Mouse (Mus musculus) forebrain, postnatal 0 days (tissue): ENCODE data around the gene Gm26965. TPM values are rescaled to one million over a fixed set of nuclear protein-coding genes. Genes with fewer than 3 reads are reported as not detected.
A peak's percentile ranks its signal among the peaks of the same experiment; 100 is the strongest.
"Not testable (repeated sequence)": the region's sequence is repeated elsewhere in the genome, so short reads cannot be mapped to it uniquely, and the experiment has no call there.

Experiments
- ATAC-seq: fragments of 200-750 bp; cut with Nextera tagmentation; 2 replicates; pipeline ENCODE4 v1.8.0; 2017; ENCODE audit warnings: mild to moderate bottlenecking, moderate library complexity
- DNase-seq: peaks from one replicate; pipeline ENCODE4 v3.0.0-alpha.2; 2015
- H3K27ac ChIP-seq: fragments of 300-500 bp; sonication (generic); 2 replicates; pipeline ENCODE4 v1.5.1; 2014; ENCODE audit warnings: low read depth, mild to moderate bottlenecking, antibody characterized with exemption, low read length, moderate library complexity, mixed read lengths
- H3K27me3 ChIP-seq: fragments of 300-500 bp; sonication (generic); 2 replicates; pipeline ENCODE4 v1.6.1; 2014; ENCODE audit warnings: mild to moderate bottlenecking, low read length, mixed read lengths; ENCODE audit not compliant: insufficient read depth
- H3K36me3 ChIP-seq: fragments of 300-500 bp; sonication (generic); 2 replicates; pipeline ENCODE4 v1.6.1; 2014; ENCODE audit warnings: mild to moderate bottlenecking, moderate library complexity; ENCODE audit not compliant: insufficient read depth
- H3K4me1 ChIP-seq: fragments of 300-500 bp; sonication (generic); 2 replicates; pipeline ENCODE4 v1.6.1; 2014; ENCODE audit warnings: antibody characterized with exemption; ENCODE audit not compliant: insufficient read depth
- H3K4me2 ChIP-seq: fragments of 300-500 bp; sonication (generic); 2 replicates; pipeline ENCODE4 v1.6.1; 2014; ENCODE audit warnings: low read depth, mild to moderate bottlenecking, moderate library complexity
- H3K4me3 ChIP-seq: fragments of 300-500 bp; sonication (generic); 2 replicates; pipeline ENCODE4 v1.5.1; 2014; ENCODE audit warnings: low read depth, low read length, mixed read lengths
- H3K9ac ChIP-seq: fragments of 300-500 bp; sonication (generic); 2 replicates; pipeline ENCODE4 v1.6.1; 2014; ENCODE audit warnings: mild to moderate bottlenecking
- H3K9me3 ChIP-seq: fragments of 300-500 bp; sonication (generic); 2 replicates; pipeline ENCODE4 v1.6.1; 2016; ENCODE audit warnings: low read length
- CTCF ChIP-seq: sonication (generic); IDR thresholded peaks from 2 replicates; pipeline ENCODE4 v1.5.1; 2016; ENCODE audit warnings: antibody characterized with exemption, control low read depth, low read depth
- WGBS: fragments of 180-500 bp; shearing (Covaris S2); extraction: QIAGEN DNeasy Blood & Tissue Kit; methylation state at CpG from one replicate; pipeline ENCODE4 v1.1.7; 2014; 5-methylcytosine and 5-hydroxymethylcytosine counted together
- polyA plus RNA-seq: library from polyadenylated mRNA; unstranded; fragments of >200 nt; fragmentation: Nextera tagmentation; extraction: Ambion mirVana; gene quantifications from 2 replicates; pipeline ENCODE4 v1.2.1, GENCODE M21; 2015
- total RNA-seq: library from RNA; depleted of rRNA; stranded (reverse); fragments of >200 nt; gene quantifications from 2 replicates; pipeline ENCODE4 v1.2.3, GENCODE M21; 2014

Gm26965 gene
- total and polyA plus RNA-seq, 2 experiments from 2014 or later, result 0.43 TPM; not detected in 1

DNA sequence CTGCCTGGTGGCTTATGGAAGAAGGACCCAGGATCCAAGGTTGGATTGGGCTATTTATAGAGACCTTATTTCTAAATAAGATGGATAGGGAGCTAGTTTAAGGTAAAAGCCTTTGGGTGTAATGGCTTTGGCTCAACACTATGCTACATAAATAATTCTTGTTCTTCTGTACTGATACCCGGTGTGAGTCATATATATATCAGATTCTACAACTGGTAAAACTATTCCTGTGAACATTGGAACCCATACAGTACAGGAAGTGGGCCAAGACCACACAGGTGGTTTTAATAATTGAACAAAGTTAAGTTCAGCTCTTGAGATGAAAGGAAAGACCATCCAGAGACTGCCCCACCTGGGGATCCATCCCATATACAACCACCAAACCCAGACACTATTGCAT lies 25.0 kb downstream of the Gm26965 start:
- no peaks in the 10 kb centered on the region for H3K9me3 ChIP-seq
- H3K9ac ChIP-seq, result no peak overlapping the region
- H3K36me3 ChIP-seq, result no peaks in the 10 kb centered on the region
- no peak overlapping the region for H3K27ac ChIP-seq
- H3K4me1 ChIP-seq, result 0 out of 2 replicates have a peak, but pooled peaks cover 7% of the 10 kb centered on the region
- H3K4me3 ChIP-seq, result no peak overlapping the region
- WGBS, result 93% methylated on average over 1 of the region's 1 CpGs
- no peak overlapping the region for H3K4me2 ChIP-seq
- no peak; the same call in 1 of the 2 replicates for TF ChIP-seq CTCF
- ATAC-seq (no peak), DNase-seq (no peak)
- H3K27me3 ChIP-seq, result no peaks in the 10 kb centered on the region

- peak; percentile 99 for ATAC-seq
- no peak for TF ChIP-seq CTCF
- Histone ChIP-seq H3K9ac (peak within 1 kb of the TSS; percentile 52), H3K27ac (no peak within 1 kb of the TSS), H3K9me3 (no peaks in the 10 kb centered on the region), H3K4me3 (peak within 1 kb of the TSS; percentile 71), H3K4me2 (peak within 1 kb of the TSS; percentile 83), H3K27me3 (no peaks in the 10 kb centered on the region), H3K4me1 (0 out of 2 replicates have a peak, but pooled peaks cover 7% of the 10 kb centered on the region), H3K36me3 (no peaks in the 10 kb centered on the region)
- DNase-seq, result peak; percentile 88
- WGBS, result under 1% methylated on average over 22 of the region's 22 CpGs
Observed at GRCm38 (mm10) chr13:67500084-67500719, 25.7 kb downstream of the Gm26965 start, which contains the start of gene Zfp58. Gene Zfp58, minus strand, starts transcription at chr13:67500555.

DNA sequence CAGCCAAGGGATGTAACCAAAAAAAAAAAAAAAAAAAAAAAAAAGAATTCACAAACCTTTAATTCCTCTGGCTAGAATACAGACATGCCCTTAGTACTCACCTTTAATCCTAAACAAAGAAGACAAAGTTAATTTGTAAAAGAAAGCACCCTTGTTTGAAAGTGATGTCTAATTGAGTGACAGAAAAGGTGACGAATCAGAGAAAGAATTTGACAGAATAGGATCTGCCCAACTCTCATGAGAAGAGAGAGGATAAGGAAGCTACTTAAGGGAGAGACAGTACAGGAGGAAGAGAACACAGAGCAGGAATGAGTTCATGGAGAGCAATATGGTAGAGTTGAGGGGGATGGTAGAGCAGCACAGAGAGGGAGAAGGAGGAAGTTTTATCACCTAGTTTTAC lies 30.3 kb downstream of the Gm26965 start:
- Histone ChIP-seq H3K9ac (no peak overlapping the region), H3K36me3 (peaks cover 34% of the 10 kb centered on the region), H3K27ac (no peak overlapping the region), H3K27me3 (no peaks in the 10 kb centered on the region), H3K4me1 (0 out of 2 replicates have a peak, but pooled peaks cover 7% of the 10 kb centered on the region), H3K4me3 (no peak overlapping the region), H3K4me2 (no peak overlapping the region), H3K9me3 (peaks cover 18% of the 10 kb centered on the region)
- WGBS, result 93% methylated on average over 1 of the region's 1 CpGs
- ATAC-seq (no peak), DNase-seq (no peak)
- no peak for TF ChIP-seq CTCF

DNA sequence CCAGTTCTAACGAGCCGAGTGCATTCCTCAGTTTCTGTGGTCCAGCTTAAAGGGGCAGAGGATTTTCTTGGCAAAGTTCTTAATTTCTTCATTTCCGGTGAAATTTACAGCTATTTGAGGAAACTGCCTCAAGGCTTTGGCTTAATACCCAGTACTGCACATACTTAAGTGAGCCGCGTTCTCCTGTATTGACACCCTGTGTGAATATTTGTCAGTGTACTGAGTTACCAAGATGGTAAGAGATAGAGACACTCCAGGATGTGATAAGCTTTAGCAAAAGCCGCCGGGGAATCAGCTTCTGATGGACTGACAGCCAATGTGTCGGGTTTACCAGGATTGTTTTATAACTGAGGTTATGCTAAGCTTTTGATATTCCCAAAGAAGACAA lies 41.5 kb downstream of the Gm26965 start:
- WGBS, result 36% methylated on average over 8 of the region's 8 CpGs
- peak overlapping the region; percentile 57 for H3K27ac ChIP-seq
- no peak for TF ChIP-seq CTCF
- peak overlapping the region; percentile 56 for H3K4me3 ChIP-seq
- peak overlapping the region; percentile 55 for H3K9ac ChIP-seq
- peak overlapping the region; percentile 58 for H3K4me2 ChIP-seq
- peaks cover 6% of the 10 kb centered on the region; the same call in 1 of the 2 replicates for H3K4me1 ChIP-seq
- H3K27me3 ChIP-seq, result no peaks in the 10 kb centered on the region
- peaks cover 4% of the 10 kb centered on the region; the same call in 1 of the 2 replicates for H3K36me3 ChIP-seq
- no peaks in the 10 kb centered on the region for H3K9me3 ChIP-seq
- DNase-seq (no peak), ATAC-seq (peak; percentile 73)

- 6% methylated on average over 20 of the region's 20 CpGs for WGBS
- H3K36me3 ChIP-seq, result no peaks in the 10 kb centered on the region
- no peak for TF ChIP-seq CTCF
- peak; percentile 91 for DNase-seq
- no peaks in the 10 kb centered on the region for H3K27me3 ChIP-seq
- peak within 1 kb of the TSS; percentile 56 for H3K4me3 ChIP-seq
- peak within 1 kb of the TSS; percentile 55 for H3K9ac ChIP-seq
- H3K4me1 ChIP-seq, result peaks cover 6% of the 10 kb centered on the region; the same call in 1 of the 2 replicates
- peak within 1 kb of the TSS; percentile 57 for H3K27ac ChIP-seq
- H3K4me2 ChIP-seq, result peak within 1 kb of the TSS; percentile 58
- peak; percentile 96 for ATAC-seq
- no peaks in the 10 kb centered on the region for H3K9me3 ChIP-seq
Observed at GRCm38 (mm10) chr13:67483625-67484423, 42.1 kb downstream of the Gm26965 start, which contains the start of gene Zfp874b. Gene Zfp874b, minus strand, starts transcription at chr13:67484258.

DNA sequence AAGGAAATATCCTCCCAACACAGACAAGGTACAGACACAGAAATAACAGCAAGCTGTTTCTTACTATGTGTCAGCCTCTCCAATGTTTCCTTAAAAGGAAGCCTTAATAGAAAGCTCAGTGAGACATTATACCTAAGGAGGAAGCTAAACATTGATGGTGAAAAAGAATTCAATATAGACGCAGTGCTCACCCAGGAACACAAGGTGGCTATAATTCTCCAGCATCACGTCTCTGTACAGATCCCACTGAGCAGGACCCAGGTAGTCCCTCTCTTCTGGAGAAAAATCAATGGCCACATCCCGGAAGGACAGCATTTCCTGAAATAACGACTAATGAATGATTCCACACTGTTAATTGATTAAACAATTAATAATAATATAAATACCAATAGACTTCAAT lies 44.4 kb downstream of the Gm26965 start:
- Histone ChIP-seq H3K9ac (no peak overlapping the region), H3K4me1 (peaks cover 6% of the 10 kb centered on the region; the same call in 1 of the 2 replicates), H3K4me2 (no peak overlapping the region), H3K27ac (no peak overlapping the region), H3K27me3 (no peaks in the 10 kb centered on the region), H3K36me3 (peaks cover 3% of the 10 kb centered on the region; the same call in 1 of the 2 replicates), H3K9me3 (no peaks in the 10 kb centered on the region), H3K4me3 (no peak overlapping the region)
- ATAC-seq, result no peak
- no peak; the same call in 1 of the 2 replicates for TF ChIP-seq CTCF
- DNase-seq, result no peak
- 60% methylated on average over 4 of the region's 4 CpGs for WGBS

- ATAC-seq, result no peak
Observed at GRCm38 (mm10) chr13:67469274-67469673, 56.7 kb downstream of the Gm26965 start.

DNA sequence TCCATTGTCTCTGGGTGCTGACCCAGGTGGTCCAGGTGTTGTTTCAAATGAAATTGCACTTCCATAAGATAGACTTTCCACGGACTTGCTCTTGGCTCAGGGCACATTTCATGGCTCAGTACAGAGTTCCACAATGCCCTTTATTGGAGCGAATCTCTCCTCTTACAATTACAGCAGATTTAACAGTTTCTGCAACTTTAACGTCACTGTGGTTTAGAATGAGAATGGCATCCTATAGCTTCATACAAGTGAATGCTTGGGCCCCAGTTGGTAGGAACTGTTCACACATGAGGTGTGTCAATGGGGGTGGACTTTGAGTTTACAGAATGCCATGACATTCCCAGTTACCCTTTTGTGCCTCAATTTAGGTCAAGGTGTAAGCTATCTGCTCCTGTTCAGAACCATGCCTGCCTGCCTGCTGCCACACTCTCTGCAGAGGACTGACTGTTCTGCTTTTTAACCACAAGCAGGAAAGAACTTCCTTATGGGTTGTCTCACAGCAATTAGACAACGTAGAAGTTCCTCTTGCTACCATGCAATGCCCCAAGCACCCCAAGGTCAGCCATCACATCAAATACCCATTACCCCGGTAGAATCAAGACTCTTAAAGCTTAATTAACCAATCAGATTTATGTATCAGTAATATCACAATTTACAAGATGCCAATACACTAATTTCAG lies 62.3 kb downstream of the Gm26965 start:
- H3K4me3 ChIP-seq, H3K27me3 ChIP-seq, H3K27ac ChIP-seq, H3K4me2 ChIP-seq, ATAC-seq, H3K9ac ChIP-seq, DNase-seq, H3K9me3 ChIP-seq, H3K36me3 ChIP-seq, H3K4me1 ChIP-seq: not testable (repeated sequence)
- WGBS, result 82% methylated on average over 3 of the region's 5 CpGs

More at GRCm38 (mm10) chr13:67469274-67469673, 56.7 kb downstream of the Gm26965 start:
- Histone ChIP-seq H3K27me3 (no peaks in the 10 kb centered on the region), H3K4me3 (no peak overlapping the region), H3K27ac (no peak overlapping the region), H3K4me2 (no peak overlapping the region), H3K4me1 (no peaks in the 10 kb centered on the region), H3K36me3 (peaks cover 25% of the 10 kb centered on the region), H3K9ac (no peak overlapping the region), H3K9me3 (no peaks in the 10 kb centered on the region)
- WGBS, result 92% methylated on average over 3 of the region's 3 CpGs
- no peak for TF ChIP-seq CTCF
- DNase-seq, result no peak
